Mouse (Mus musculus) heart, postnatal 0 days (tissue): Measurements from ENCODE around the gene Stim2.

ENCODE experiments used
- CTCF ChIP-seq: IDR thresholded peaks from 2 replicates; pipeline ENCODE4 v1.5.1; 2016; ENCODE audit warnings: antibody characterized with exemption, control low read depth, low read depth
- EP300 ChIP-seq: IDR thresholded peaks from 2 replicates; pipeline ENCODE4 v1.6.1; 2016; ENCODE audit warnings: antibody characterized with exemption, low read depth

DNA sequence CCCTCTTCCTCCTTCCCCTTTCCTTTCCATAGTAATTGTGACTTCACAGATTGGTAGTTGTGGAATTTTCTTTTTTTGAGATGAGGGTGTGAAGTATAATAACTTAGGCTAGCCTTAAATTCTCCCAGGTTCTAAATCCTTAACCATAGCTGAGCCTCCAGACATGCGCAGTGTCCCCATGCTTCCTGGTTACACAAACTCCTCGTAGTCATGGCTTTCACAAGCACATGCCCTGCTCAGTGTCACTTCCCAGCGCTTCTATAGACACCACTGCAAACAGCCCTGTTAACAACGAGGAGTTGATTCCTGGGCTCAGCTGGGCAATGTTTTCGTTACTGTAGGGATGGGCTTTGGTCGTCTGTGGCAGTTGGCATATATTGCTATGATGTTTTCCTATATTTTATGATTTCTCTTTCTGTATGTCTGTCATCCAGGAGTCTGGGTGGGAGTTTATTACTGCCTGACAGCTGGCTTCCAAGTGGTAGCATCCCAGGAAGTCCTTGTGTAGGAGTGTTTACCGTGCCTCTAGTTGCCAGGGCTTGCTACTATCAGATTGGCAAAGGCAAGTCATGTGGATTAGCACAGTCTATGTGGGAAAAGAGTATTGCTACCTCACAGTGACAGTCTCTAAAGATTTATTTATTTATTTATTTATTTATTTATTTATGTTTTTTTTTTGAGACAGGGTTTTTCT, 55.5 kb downstream of the Stim2 start:
- TF ChIP-seq CTCF, result no peak
- no peak for TF ChIP-seq EP300
